Mouse (Mus musculus) heart, adult 9 months (tissue): Measurements from ENCODE around the gene Tcap.

Experiments used
- DNase-seq, 2 experiments: peaks; one replicate each; pipeline ENCODE4 v3.0.0; 2022; ENCODE audit warnings: low spot score in 2 of 2

The Tcap gene

DNA sequence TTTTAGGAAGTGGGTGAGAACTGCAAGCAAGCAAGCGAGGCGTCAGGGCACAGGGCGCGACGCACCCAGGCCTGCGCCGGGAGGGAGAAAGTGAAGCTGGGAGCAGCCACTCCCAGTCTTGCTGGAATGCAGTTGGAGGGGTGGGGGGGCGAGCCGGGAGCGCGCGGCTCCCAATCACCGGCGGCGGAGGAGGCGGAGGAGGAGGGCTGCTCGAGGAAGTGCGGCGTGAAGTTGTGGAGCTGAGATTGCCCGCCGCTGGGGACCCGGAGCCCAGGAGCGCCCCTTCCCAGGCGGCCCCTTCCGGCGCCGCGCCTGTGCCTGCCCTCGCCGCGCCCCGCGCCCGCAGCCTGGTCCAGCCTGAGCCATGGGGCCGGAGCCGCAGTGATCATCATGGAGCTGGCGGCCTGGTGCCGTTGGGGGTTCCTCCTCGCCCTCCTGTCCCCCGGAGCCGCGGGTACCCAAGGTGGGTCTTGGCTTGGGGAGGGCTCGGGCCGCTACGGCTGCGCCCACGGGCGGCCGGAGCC is 28.7 kb downstream of the Tcap start, which contains the start of gene Erbb2:
Gene Erbb2, plus strand, starts transcription at position 198 of the 524 bp plus-strand sequence.
- DNase-seq = peak; percentile 66 to 75

- DNase-seq = peak in 1 of 2 experiments; percentile 33
These were observed 29.2 kb downstream of the Tcap start for GRCm38 (mm10) chr11:98412797-98413301.

GRCm38 (mm10) chr11:98413731-98414130 is 30.1 kb downstream of the Tcap start:
- DNase-seq = no peak

GRCm38 (mm10) chr11:98414162-98414561 is 30.6 kb downstream of the Tcap start:
- DNase-seq = no peak

GRCm38 (mm10) chr11:98417074-98417473 is 33.5 kb downstream of the Tcap start:
- DNase-seq = no peak

- DNase-seq = no peak
These were observed 34.7 kb downstream of the Tcap start for GRCm38 (mm10) chr11:98418273-98418672.

- no peak for DNase-seq
These were observed 35.4 kb downstream of the Tcap start for GRCm38 (mm10) chr11:98418939-98419547.

DNA sequence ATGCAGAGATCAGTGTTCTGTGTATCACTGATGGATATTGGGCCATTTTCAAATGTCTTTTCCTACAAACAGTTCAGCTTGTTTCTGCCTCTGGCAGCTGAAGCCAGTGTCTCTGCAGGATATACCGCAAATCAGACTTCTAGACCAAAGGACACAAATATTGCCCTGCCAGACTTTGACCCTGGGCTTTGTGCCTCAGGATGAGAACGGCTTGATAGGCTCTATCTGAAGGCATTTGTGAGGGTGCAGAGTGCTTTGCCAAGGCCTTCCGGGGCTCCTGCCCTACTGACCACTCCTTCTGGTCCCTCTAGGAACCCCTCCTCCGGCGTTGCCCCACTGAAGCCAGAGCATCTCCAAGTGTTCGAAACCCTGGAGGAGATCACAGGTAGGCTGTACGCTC is 43.0 kb downstream of the Tcap start:
- no peak for DNase-seq

DNA sequence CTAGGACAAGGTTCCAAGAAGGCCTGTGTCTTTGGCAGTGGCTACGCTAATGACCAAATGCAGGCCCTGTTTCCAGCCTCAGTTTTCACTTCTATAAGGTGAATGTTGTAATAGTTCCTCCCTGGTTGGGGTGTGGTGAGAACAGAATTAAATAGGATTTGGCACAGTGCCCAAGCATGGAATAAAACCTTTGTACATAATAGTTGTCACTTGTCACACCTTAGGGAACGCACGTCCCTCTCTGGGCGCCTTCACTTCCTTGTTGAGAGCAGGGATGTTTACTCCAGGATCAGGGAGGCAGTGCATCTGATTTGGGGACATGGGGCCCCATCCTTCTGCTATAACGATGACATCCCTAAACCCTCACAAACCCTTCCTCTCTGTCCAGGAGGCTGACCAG is 44.8 kb downstream of the Tcap start:
- no peak for DNase-seq

DNA sequence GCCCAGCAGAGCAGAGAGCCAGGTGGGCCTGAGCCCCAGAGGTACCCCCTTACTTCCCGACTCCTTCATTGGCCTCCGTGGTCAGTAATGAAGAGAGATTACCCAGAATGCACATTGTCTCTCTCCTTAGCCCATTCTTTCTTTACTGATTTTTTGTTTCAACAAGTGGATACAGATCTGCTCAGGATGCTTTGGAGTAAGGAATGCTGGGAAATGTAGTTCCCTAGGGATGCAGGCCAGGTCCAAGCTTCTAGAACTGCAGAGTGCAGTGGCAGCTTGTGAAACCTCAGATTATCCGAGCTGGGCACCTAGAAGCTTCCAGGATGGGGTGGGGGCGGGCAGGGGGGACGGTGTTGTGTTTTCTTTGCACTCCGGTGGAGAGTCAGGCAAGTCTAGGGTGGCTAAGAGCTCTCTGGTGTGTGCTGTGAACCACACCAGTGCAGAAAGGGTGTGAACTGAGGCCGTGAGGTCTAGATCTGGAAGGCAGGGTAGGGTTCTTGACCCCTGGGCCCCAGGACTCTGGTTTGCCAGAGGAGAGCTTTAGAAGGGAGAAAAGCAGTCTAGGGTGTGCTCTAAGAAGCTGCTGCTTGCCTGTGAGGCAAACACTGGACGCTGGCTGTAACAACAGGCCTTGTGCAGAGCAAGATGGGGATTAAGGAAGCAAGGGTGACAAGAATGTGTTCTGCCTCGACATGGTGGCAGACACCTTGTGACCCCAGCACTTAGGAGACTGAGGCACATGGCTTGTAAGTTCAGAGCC is 48.3 kb downstream of the Tcap start:
- no peak for DNase-seq
